Mouse (Mus musculus) MEL-GATA-1-ER (cell line): ENCODE data around the gene Gab2.

Source experiments
- DNase-seq: peaks from one replicate; pipeline ENCODE4 v3.0.0-alpha.2; 2012; ENCODE audit warnings: low read depth; ENCODE audit errors: extremely low read depth

Gab2 gene

DNA sequence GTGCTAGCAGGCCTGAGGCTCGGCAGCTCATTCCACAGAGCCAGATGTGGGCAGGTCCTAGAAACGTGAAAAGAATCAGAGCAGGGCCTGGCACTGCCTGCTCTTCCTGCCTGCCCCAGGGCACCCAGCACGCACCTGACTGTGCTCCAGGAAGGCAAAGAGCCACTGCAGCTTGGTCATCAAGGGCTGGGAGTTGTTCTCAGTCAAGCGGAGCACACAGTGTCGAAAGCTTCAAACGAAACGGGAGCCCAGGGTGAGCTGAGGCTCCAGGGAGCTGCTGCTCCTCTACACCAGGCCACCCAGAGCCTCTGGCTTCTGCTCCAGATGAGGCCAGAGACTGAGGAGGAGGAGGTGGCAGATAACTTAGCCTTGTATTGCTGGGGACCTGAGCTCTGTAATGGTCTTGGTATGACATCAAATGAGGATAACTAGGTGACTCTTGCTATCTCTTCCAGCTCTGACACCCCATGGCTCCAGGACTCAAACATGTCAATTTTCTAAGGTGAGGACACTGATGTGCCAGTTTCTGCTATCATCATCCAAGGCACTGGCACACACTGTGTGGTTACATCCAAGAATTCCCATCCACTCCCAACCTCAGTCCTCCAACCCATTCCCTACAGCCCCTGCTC lies 232.1 kb downstream of the Gab2 start:
- DNase-seq = no peak

DNA sequence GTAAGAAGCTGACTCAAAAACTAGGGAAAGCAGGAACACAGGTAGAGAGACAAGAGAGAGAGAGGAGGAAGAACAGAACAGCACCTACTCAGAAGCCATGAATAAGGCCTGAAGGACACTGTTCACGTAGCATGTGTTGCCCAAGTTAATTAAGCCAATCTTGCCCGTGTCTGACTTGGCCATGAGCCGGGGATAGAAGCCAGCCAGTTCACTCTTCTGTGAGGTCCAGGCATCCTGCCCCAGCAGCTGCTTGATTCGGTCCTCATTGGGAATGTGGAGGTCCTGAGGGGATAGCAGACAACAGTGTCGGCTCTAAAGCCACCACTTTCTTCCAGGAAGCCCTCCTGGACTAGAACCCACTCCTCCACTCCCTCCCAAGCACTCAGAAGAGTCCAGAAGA lies 233.3 kb downstream of the Gab2 start:
- no peak for DNase-seq

DNA sequence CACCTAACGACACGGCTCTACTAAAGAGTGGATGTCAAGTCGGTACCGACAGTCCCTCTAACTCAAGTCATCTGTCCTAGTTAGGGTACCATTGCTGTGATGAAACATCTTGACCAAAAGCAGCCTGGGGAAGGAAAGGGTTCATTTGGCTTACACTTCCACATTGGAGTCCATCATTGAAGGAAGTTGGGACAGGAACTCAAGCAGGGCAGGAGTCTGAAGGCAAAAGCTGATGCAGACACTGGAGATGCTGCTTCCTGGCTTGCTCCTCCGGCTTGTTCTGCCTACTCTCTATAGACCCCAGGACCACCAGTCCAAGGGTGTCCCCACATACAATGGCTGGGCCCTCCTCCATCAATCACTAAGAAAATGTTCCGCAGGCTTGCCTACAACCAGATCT lies 234.3 kb downstream of the Gab2 start:
- DNase-seq = no peak

DNA sequence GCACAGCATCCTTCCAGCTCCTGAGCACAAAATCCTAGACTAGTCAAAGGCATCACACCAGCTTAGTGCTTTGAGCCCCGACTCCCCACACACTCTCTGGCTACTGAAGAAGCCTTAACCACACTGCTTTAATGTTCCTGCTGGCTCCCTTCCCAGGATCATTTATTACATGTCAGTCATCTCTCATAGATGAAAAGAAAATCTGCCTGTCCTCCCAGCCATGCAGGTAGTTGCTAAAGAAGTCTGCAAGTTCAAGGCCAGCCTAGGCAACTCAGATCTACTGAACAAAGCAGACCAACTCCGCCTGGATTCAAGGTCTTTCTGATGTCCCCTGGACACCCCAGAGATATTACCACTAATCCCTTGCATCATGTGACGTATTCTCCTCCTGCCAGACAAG lies 236.3 kb downstream of the Gab2 start:
- DNase-seq = no peak

DNA sequence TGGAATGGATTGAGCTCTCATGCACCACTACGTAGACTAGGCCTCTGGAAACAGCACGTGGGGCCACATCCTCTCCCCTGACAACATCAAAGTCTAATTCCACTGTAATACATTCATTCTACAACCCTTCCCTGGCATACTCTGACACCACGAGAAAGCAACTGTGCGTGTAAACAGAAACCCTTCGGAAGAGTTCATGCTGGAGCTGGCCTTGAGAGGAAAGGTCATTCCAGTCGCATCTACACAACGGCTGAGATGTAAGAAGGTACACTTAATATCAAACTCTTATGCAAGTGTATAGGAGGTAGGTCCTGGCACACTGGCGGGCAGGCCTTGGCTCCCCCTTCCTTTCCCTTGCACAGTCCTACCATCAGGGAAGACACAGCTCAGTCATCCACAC lies 243.0 kb downstream of the Gab2 start:
- DNase-seq = no peak

DNA sequence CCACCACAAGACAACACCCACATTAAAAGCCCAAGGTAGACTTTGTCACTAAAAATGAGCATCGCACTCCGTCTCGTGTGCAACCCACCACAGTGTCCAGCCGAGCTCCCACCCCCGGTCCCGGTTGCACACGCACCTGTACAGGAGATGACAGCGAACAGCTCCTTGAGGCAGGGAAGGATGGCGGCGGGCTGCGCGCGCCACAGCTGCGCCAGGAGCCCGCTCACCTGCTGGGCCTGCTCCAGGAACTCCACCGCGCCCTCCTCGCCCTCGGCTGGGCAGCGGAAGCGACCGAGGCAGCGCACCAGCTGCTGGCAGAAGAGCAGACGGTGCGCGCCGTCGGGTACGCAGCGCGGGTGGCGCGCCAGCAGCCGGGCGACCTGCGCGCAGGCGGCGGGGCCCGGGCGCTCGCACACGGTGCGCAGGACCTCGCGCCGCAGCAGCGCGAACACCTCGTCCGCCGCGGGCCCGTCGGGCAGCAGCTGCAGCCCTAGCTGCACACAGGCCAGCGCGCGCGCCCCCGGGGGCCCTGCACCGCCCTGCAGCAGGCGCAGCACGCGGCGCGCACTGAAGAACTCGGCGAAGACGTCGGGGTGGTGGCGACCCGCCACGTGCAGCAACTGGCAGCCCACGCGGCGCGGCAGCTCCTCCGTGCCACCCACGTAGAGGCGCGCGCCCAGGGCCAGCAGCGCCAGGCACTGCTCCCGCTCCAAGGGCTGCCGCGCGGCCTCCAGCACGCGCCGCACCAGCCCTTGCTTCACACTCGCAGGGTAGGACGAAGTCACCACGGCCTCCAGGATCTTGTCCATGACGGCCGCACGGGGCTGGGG lies 244.0 kb downstream of the Gab2 start:
- no peak for DNase-seq

DNA sequence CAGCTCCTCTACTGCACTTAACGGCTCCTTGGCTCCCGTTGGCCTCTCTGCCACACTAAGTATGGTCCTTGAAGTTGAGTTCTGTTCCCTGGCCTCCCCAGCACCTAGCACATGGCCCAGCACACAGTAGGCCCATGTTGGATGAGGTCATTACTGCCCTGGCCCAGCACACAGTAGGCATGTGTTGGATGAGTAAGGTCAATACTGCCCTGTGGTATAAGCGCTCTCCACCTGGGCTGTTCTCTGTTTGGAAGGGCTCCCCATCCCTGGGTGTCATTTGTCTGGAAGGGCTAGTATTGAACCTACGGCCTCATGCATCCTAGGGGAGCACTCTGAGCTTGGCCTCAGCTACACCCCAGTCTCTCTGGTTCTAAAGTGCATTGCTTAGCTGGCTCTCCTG lies 246.0 kb downstream of the Gab2 start:
- DNase-seq = no peak

DNA sequence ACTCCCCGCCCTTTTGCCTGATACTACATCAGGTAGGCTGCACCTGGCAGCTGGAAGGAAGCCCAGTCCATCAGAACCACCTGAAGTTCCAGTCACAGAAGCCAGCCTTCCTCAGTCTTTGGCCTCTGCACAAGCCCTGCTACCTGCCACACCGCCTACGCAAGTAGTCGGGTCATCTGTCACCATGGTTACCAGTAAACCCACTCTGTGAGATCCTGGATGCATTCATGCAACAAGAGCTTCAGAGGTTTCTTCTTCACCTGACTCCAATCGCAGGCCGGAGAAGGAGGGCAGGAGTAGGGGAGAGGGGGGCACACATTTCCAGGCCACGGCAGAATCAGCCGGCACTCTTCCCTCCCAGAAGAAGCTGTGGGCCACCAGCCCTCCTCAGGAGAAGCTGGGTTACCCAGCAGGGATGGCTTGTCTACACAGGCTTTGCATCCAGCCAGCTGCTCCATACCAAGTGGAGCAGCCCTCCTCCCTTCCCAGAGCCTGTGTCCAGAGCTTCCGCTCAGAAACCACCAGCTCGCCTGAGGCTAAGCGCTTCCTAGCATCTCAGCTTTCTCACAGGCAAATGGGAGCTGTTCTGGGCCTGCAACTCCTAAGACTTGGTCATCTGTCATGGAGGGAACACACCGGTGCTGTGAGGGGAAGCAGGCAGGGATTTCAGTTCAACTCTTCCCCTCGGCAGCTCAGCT lies 247.7 kb downstream of the Gab2 start:
- DNase-seq = no peak

DNA sequence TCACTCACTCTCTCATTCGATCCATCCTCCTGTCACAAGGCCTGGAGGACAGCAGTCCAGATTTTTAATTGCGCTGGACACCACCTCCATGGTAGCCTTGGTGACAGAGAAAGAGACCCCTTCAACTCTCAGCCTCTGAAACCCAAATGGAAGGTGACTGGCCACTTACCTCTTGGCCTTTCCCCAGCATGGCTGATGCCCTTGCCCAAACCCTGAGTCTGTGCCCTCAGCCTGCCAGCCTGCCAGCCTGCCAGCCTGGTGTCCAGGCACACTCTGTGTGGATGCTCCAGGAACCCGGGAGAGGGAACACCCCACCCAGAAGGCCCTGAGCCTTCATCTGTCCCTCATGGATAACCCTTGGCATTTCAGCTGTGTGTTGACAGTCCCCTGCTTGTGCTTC lies 248.3 kb downstream of the Gab2 start:
- DNase-seq = no peak

DNA sequence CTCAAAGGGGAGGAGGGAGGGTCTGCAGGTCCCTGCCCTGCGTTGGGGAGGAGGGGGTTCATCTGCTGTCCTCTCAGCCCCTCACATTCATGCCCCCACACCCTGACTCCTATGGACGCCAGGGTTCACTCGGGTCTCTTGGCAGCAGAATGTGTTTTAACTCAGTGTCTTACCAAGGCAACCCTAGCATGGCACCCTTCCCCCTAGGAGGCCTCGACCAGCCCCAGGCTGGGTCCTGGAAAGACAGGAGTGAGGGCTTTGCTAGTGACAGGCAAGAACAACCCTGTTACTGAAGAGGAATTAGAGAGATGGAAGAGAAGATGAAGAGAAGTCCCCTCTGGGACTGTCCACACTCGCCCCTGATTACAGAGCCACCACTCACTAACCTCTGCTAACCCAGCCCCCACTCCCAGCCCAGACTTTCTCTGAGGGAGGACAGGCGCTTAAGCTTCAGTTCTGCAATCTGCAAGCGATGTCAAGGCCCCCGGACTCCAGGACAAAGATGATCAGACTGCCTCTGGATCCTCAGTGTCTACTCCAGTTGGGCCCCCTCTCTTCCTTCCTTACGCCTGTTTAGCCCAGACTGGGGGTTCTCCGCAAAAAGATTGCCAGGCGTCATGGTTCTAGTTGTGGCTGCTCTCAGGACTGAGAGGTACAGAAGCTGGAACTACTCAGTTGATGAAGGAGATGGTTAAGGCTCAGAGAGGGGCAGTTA lies 249.7 kb downstream of the Gab2 start:
- no peak for DNase-seq

DNA sequence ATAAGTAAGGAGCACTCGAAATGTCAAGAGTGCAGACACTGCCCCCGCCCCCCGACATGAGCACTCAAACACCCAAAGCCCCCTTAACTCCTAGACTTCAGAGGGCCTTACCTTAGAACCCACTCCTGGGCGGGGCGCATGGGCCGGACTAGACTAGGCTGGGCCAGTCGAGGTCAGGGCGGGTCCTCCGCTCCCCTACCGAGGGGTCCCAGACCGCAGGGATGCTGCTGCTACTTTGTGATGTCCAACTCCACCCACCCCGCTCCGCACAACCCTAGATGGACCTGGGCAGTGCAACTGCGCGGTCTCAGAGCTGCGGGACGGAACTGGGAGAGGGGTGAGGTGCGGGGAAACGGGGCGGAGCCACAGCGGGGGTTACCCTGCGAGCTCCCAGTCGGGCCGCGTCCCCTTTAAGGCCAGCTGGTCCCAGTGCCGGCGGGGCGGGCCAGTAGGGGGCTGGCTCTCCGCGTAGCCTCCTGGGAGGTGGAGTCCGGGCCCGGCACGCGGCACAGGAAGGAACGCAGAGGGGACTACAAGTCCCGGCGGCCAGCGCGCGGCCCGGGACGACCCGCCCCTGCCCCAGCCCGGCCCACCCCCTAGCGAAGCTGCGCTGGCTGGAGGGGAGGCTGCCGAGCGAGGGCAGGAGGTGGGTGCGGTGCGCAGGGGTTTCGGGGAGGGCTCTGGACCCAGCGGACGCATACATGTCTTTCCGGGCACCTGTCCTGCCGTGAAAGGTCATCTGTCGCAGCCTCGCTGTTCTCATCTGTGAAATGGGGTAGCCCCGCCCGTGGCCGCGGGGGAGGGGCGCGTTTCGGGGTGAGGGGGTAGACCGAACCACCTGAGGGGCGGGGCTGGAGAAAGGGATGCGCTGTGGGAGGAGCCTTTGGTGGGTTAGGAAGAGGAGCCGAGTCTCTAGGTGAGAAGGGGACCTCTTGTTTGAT lies 250.6 kb downstream of the Gab2 start, which contains the start of the genes Usp35 and Kctd21:
TSS of gene Usp35 (minus strand) at position 295 of the 941 bp plus-strand sequence.
TSS of gene Kctd21 (plus strand) at position 602 of the 941 bp plus-strand sequence.
- DNase-seq = peak; percentile 76

DNA sequence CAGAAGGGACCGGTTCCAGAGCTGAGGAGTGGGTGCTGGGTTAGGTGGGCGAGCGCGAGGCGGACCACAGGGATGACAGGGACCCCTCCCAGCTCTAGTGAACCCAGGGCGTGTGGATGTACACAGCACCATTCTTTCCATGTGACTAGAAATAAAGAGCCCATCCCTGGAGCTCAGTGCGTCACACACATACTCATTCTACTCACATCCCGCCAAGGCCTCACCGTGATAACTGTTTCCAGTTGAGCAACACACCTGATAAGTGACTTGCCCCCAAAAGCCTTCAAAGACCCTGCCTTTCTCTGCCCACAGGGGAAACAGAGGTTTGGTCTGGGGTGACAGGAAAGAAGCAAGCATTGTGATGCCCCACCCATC lies 251.3 kb downstream of the Gab2 start:
- no peak for DNase-seq

DNA sequence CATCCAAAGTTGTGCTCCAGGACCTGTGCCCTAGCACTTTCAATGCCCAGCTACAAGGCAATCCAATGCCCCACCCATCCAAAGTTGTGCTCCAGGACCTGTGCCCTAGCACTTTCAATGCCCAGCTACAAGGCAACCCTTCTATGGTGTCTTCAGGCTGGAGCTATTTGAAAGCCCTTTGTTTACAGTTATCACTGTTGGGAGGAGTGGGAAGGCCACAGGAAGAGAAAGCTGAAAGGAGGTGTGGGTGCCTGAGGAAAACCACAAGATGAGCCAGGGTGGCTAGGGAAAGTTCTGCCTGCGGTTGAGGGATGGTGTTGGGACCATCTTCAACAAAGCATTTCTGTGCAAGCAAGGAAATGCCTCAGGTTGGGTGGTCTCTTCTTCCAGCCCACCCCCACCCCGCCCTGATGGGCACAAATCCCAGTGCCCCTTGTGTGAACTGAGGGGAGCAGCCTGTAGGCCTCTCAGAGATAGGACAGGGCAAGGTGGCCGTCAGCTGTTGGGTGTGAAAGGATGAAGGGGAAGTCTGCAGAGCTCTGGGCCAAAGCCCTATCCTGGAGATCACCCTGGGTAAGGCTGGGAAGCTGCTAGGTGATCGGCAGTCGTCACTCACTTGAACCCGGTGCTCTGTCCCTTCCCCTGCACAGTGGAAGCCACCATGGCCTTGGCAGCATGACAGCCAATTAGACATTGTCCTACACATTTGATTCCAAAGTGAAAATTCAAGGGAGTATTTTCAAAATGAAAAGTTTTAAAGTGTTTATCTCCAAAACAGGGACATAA lies 251.9 kb downstream of the Gab2 start:
- DNase-seq = no peak

DNA sequence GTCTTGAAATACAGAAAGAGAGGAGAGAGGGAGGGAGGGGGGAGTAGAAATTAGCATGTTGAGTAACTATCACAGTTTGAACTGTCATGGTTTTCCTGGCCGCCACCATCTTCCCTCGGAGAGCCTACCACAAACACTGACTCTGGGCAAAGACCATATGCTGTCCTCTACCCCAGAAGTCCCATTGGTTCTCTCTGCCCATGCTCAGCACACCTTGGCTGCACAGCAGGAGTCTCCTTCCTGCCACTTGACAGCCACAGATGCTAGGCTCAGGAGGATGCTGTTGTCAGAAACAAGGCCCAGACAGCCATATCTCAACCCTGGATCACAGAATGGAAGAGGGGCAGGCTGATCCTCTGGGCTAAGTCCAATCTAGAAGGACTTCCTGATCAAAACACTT lies 253.0 kb downstream of the Gab2 start:
- no peak for DNase-seq

DNA sequence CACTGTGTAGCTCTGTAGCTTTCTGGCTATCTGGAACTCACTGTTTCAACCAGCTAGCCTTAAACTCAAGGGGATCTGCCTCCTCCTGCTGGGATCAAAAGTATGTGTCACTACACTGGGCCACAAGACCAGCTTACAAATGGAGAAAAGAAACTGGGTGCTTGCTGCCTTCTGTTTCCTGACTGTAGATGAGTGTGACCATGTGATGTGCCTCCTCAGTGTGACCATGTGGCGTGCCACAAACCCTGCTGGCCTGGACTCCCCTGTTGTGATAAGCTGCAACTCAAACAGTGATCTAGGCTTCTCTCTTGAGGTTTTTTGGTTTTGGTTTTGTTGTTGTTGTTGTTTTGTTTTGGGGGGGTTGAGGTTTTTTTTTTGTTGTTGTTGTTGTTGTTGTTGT lies 255.3 kb downstream of the Gab2 start:
- no peak for DNase-seq

DNA sequence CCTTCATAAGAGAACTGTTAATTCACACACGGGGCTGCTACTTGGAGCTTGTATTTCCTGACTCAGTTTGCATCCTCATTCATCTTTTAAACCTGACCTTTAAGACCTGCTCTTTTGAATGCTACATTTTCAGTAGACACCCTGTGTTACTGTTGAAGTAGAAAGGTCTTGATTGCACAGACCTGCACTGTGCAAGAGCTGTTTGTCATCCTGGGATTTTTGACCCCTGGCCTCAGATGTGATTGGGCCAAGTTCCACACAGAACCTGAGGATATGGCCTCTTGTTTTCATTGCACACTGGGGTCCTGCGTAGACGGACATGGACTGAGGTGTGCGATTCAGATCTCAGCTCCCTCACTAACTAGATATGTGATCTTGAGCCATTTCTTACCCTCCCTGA lies 257.2 kb downstream of the Gab2 start:
- no peak for DNase-seq

DNA sequence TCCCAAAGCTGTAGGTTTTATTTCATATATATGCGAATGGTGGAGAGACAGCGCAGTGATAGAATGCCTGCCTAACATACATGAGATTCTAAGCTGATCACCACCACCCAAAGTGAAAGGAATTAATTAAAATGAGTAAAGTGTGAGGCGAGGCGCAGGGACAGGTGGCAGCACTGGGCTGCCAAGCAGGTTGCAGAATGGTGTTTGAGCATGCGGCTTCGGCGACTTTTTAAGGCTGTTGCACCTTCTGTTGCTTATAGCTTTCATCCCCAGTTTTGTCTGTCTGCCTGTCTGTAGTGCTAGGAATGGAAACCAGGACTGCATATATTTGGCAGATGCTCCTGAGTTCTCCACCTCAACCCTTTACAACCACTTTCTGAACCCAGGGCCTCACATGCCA lies 258.2 kb downstream of the Gab2 start:
- DNase-seq = no peak

DNA sequence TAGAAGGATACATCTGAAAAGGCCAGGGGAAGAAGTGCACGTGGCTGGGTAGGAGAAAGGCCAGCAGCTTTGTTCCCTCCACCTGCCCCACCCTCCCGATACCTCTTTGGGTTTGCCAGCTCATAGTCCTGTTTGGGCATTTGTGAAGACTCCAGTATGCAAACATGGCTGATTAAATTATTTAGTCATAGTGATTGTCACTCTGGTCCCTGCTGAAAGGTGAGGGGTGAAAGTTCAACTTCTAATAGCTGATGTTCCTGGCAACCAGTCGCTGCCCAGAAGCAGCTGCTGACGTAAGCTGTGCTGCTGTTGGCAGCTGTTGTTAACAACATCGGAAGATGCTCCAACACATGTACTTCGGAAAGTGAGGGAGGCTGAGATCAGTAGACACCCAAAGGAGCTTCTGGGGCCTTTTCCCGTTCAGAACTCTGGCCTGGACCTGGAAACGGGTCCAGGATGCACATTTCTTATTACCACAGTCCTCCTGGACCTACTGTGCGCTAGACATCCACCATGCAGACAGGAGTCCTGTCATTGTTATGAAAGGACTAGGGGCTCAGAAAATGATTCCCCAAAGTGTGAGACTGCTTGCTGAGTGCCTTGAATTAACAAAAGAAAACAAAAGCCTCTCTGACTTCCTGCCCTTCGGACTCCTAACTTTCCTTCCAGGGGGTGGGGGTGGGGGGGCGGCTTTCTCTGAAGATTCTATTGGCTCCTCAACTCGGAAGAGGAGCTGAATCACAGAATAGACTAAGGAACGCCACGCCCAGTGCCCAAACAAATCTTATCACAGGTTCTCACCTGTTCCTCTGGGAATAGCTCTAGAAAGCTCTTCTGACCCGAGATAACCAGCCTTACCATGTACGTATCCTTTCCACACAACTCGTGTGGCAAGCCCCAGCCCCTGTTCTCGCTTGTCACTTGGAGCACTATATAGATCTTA lies 259.8 kb downstream of the Gab2 start:
- peak; percentile 78 for DNase-seq

DNA sequence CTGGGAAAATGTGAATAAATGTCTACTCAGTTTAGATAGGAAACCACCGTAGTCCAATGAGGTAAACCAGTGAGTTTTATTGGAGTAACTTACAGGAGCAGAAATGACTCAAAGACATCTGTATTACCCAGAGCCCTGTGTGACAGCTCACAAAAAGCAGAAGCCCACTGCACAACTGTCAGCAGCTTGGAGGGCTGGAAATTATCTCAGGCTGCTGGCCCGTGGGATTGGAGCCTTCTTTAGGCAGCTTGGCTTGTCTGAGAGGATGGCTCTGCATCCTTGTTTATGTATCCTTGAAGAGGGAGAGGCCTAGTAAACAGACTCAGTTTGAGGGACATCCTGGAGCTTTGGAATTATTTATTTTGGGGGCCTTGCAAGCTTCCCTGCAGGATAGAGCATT lies 261.6 kb downstream of the Gab2 start:
- DNase-seq = no peak
